Mouse (Mus musculus): ENCODE measurements around the gene Cntfr.

The Cntfr gene

DNA sequence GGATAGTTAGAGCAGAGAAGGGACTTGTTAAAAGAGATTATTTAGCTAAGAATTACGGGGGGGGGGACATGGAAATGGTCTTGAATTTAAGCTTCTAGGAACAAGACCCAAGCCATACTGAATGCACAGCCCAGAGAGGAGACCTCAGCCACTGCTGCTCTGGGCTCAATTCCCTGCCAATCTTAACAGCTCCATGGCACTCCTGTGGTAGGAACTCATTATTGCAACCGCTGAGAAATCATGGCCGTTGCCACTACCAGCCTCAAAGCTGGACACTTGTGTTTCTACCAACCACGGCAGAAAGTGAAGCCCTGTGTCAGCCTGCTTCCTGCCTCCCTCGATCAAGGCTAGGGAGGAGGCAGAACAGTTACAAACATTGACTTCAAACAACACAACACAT is 51.4 kb downstream of the Cntfr start:
- peak; percentile 49 for DNase-seq (ENCODE audit: low spot score)

- DNase-seq (ENCODE audit: low spot score): no peak
Observed at GRCm38 (mm10) chr4:41641199-41641822, 55.6 kb downstream of the Cntfr start.

DNA sequence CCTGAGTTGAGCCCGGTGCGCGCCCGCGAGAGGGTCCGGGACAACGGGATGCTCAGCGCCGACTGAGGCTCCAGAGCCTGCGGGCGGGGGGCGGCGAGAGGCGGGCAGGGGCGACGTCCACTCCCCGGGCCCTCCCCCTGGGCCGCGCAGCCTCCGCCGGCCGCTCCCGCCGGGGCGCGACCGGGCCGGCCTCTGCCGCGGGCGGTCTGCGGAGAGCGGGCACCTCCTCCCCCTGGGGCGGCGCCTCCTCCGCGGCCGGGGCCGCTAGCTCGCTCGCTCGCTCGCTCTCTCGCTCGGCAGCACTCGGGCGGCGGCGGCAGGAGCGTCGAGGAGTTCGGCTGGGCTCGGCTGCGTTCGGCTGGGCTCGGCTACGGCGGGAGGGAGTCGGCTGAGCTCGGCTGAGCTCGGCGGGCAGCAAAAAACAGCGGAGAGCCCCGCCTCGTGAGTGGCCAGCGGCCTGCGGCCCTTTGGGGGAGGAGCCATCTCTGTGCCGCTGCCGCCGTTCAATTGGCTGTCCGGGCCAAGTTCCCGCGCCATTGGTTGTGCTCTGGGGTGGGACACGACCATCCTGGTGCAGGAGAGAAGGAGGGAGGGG is 56.9 kb downstream of the Cntfr start, which contains the start of gene Enho:
Enho (minus strand) TSS at position 412 of the 595 bp plus-strand sequence.
- DNase-seq (ENCODE audit: low spot score): peak; percentile 78

DNA sequence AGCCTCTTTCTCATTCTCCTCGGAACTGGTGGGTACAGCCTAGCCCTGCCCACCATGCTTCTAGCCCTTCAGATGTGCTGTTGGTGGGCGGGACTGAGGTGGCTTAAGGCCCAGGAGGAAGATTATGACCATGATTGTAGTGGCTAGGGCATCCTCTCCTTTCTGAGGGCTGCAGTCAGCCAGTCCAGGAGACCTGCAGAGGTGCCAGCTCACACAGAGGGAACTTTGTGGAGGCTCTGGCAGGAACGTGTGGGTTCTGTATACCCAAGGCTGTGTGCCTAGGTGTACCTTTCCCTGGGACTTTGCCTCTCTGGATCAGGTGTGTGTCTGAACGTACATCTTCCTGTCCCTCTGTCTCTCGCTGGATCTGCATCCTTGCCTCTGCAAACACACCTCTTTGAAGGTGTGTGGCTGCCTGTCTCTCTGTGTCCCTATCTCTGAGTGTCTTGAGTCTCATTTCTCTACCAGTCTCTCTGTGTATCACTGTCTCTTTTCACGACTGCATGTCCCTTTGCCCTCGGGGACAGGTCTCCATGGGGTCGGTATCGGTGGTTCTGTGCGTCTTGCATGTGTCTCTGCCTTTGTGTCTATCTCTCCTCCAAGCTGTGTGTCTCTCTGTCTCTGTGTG is 57.6 kb downstream of the Cntfr start:
- no peak for DNase-seq (ENCODE audit: low spot score)

- DNase-seq (ENCODE audit: low spot score): no peak
Observed at GRCm38 (mm10) chr4:41638828-41639213, 58.1 kb downstream of the Cntfr start.

DNA sequence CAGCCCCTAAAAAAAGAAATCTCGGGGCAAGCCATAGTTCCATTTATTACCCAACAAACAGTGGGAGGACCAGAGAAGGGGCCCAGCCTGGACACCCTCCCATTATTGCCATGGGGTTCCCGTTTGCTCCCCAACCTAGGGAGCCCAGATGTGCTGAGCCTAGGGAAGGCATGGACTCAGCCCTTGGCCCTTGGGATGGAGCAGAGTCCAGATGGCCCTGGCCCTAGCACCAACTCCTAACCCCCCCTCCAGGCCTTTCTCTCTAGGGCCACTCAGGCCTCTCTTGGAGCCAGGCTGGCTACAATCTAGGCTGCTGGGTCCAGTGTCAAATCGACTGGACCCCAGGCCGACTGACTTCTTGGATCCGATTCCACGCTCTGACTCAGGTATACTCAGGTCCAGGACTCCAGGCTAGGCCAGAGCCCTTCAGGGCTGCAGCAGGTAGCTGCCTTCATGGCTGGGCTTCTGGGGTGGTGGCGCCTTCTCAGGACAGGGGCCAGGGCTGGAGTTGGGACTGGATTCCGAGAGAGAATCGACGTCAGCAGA is 58.6 kb downstream of the Cntfr start:
- DNase-seq (ENCODE audit: low spot score): no peak

GRCm38 (mm10) chr4:41636882-41637635 is 59.8 kb downstream of the Cntfr start:
- DNase-seq (ENCODE audit: low spot score): no peak

DNA sequence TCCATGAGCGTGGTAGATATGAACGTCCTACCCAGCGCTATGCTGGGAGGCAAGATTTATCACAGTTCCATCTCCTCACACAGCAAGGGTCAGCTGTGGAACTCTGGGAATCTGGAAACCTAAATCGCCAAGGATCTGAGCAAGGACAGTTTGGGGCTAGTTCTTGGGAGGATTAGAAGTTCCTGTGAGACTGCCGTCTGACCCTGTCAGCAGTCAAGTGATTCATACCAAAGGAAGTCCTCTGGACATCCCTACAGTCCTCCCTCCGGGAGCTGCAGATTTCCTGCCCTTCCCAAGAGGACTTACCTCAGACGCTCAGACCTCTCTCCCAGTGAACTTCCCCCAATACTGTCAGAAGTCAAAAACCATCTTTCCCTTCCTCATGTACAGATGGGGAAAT is 60.5 kb downstream of the Cntfr start:
- DNase-seq (ENCODE audit: low spot score): no peak

- DNase-seq (ENCODE audit: low spot score): no peak
Observed at GRCm38 (mm10) chr4:41635906-41636305, 61.0 kb downstream of the Cntfr start.

DNA sequence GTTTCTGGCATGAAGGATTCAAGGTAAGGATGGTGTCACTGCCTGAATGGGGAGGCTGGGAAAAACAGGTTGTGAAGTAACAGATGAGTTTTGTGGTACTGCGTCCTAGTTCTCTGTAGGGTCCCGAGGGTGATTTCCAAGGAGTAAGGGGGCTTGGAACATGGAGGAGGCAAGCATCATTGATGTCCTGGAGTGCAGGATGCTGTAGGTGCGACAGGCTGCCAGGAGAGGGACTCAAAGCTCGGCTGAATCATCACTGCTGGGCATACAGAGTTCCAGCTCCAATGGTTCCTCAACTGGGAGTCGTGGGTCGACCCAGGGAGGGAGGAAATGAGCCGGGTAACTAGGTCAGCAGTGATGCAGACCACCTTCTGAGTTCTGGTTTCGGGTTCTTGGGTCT is 61.7 kb downstream of the Cntfr start:
- DNase-seq (ENCODE audit: low spot score): no peak

DNA sequence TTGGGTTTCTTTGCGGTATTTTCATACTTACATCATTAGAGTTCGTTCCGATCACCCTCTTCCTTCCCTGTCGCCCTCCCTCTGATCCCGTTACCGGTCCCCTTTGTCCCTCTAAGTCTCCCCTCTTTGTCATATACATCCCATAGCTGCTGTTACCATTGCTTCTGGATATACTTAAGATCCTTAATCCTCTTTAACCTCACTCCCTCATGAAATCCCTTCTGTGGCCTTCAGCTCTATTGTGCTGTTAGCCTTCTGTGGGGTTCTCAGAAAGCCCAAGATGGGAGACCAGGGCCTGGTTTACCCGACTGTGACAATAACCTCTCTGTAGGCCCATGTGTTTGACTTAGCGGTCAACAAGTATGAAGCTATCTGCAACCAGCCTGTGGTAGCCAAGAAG is 62.3 kb downstream of the Cntfr start:
- no peak for DNase-seq (ENCODE audit: low spot score)

DNA sequence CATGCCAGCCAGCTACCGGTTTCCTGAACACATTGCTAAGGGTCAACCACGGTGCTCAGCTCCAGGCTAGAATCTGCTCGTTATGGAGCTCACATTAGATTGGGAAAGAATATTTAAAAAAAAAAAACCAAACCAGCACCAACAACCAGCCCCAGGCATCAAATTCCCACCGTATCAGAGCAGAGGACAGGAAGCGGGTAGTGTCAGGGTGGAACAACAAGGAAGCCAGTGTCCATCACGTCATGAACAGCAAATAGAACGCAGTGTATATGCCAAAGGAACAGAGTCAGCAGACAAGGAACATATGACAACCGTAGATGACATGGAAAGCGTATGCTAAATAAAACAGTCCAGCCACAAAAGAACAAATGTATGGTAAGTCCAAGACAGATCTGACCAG is 63.9 kb downstream of the Cntfr start:
- no peak for DNase-seq (ENCODE audit: low spot score)

DNA sequence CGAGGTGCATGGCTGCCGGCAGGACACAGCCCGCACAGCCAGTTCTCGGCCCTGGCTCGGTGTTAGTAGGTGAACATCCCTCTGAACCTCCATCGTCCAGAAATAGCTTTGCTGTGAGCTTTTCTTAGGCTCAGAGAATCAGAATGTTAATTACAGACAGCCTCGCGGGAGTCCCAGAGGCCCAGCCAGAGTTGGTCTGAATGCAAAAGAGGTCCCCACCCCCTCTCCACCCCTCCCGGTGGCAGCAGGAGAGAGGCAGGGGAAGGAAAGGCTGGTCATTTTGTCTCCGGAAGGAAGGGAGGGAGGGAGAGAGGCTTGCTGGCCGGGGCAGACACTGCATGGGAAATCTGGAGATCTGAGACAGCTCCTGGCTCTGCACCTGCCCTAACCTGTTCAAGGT is 65.5 kb downstream of the Cntfr start:
- no peak for DNase-seq (ENCODE audit: low spot score)

DNA sequence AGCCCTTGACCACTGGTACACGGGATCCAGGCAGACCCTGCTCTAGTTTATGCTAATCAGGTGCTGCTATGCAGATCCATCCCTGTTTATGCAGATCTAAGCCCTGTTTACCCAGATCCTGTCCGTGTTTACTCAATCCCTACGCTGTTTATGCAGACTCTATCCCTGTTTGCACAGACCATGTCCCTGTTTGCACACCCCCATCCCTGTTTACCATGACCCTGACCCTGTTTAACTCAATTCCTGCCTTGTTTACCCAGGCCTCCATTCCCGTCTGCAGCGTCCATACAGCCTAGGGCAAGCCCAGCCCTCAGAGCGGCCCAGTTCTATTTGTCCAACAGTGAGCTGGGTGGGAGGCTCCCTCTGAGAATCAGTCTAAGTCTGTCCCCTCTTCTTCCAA is 66.7 kb downstream of the Cntfr start:
- no peak for DNase-seq (ENCODE audit: low spot score)

DNA sequence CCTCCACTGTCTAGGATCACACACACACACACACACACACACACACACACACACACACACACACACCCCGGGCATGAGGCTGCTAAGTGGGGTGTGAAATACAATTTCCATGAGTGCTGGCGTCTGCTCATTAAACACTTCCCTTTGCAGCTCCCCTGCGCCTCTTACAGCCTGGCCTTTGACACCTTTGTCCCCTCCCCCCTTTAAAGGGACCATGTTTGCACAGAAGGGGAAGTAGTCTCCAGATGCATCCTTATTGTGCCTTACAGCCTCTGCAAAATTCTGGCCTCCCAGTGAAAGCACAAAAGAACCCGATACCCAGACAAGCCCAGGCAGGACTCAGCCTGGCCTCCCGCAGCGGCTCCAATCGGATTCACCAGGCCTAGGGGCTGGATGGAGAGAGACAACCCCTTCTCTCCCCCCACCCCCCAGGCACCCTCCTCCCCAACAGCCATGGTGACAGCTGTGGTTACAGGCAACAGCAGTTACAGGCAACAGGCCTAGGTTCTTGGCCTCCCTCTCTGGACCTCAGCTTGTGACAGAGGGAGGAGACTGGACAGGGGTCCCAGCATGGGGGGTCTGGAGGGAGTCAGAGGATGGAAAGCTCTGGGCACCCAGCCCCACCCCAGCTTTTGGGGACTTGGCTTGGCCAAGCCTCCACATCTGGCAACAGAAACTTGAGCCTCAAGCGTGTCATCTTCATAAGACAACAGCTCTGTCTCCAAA is 68.5 kb downstream of the Cntfr start:
- no peak for DNase-seq (ENCODE audit: low spot score)

DNA sequence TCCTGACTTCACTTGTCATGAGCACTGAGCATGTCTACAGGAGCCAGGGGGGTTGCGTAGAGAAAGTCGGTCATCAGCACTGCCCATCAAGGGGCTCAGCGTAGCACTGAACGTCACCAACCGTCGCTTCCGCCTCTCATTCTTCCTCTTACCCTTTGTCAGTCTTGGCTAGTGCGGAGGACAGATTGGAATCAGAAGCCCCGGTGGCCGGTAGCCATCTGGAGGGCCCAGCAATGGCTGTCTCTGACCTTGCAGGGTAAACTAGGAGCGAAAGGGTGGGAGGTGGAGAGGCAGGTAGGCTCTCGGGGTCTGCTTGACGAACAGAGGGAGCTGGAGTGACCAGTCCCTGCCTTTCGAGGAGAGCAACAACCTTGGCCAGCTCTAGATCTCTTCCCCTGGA is 74.8 kb downstream of the Cntfr start:
- no peak for DNase-seq (ENCODE audit: low spot score)

- peak; percentile 39 for DNase-seq (ENCODE audit: low spot score)
Observed at GRCm38 (mm10) chr4:41618916-41619746, 77.8 kb downstream of the Cntfr start.

DNA sequence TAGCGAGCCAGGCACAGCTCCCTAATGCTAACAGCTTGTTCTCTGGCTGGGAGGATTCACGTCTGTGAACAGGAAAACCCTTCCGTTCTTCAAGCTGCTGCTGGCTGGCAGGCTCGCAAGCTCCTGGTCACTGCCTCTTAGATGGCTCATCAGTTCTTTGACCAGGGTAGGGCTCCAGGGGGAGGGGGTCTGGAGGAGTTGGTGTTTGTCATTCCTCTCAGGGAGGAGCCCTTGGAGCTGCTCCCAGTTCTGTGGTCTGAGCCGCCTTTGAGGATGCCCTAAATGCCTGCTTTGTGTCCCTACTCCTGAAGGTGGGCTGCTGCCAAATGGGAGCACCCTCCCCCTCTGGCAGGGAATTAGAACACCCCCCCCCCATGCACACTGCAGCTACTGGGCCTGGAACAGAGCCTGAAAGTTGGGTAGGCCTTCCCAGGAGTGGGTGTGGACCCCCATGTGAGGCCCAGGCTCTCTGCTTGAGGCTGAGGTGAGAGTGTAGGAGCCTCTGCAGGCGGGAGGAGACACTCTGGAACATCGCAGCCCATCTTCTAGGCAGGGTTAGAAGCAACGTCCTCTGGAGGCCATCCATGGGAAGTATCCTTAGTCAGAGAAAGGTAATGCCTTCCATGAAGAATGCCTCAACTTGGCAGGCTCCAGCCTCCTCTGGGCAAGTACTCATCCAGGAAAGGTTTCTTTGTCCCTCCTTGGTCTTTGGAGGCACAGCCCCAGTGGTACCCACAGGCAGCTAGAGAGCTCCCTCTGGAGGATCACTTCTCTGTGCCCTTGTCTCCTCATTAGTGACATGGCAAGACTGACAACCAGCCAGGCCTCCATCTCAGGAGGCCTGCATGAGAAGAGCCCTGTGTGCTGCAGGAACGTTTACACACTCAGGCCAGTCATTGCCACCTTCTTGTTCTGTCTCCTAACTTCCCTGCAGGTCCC is 81.0 kb downstream of the Cntfr start:
- no peak for DNase-seq (ENCODE audit: low spot score)

GRCm38 (mm10) chr4:41614156-41614555 is 82.7 kb downstream of the Cntfr start:
- peak; percentile 80 for DNase-seq (ENCODE audit: low spot score)

DNA sequence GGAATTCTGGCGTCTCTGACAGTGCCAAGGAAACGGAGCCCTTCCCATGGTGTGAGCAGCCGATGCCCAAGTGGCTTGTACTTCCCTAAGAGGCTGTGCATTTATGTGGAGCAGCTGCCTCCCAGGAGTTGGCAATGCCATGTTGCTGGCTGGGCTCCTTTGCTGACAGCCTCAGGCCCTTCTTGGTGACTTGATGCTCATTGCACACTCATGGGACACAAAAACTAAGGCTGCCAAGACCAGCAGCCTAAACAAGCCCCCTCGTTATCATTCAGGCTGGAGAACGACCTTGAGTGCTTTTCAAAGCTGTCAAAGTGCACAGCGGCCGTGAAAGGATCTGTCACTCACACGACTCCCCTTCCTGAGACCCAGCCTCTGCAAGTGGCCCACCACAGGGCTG is 84.7 kb downstream of the Cntfr start:
- no peak for DNase-seq (ENCODE audit: low spot score)
